Mouse (Mus musculus) cerebellum, postnatal 14 days (tissue): Measurements from ENCODE around the gene Asb10.
"Not testable (repeated sequence)": the region's sequence is repeated elsewhere in the genome, so short reads cannot be mapped to it uniquely, and the experiment has no call there.

Experiments used
- DNase-seq, 2 experiments: peaks; one replicate each; pipeline ENCODE4 v3.0.0; 2021; ENCODE audit warnings: mixed read lengths in 2 of 2

Asb10 gene

DNA sequence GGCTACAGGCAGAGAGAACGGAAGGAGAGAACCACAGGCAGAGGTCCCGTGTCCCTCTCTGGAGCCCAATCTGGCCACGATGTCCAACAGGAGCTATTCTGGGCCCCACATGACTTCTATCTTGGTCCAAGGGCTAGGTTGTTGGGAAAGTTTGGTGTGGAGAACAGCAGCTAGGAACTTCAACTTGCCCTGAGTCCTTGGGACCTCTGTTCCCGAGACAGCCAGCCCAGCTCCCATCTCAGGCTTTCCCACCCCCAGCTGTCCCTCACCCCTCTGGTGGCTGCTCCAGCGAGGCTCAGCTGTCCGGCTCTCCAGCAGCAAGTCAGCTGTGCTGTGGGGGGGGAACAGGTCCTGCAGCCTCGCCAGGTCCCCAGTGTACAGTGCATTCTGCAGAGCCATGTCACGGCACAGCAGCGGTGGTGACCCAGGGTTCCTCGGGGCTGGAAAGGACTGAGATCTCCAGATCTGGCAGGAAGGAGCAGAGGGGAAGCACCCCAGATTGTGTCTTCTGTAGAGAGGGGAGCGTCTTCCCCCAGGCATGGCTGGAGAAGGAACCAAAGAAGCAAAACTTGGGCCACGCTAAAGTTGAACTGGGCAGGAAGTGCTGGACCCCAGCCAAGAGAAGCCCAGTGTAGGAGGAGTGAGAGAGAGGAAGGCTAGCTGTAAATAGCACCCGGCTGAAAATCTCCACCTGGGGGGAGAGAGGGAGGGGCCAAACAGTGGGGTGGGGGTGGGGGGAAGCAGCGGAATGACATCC, at the start of gene Asb10:
Gene Asb10, minus strand, starts transcription at position 592 of the 757 bp plus-strand sequence.
- DNase-seq = peak in 1 of 2 experiments; percentile 40

DNA sequence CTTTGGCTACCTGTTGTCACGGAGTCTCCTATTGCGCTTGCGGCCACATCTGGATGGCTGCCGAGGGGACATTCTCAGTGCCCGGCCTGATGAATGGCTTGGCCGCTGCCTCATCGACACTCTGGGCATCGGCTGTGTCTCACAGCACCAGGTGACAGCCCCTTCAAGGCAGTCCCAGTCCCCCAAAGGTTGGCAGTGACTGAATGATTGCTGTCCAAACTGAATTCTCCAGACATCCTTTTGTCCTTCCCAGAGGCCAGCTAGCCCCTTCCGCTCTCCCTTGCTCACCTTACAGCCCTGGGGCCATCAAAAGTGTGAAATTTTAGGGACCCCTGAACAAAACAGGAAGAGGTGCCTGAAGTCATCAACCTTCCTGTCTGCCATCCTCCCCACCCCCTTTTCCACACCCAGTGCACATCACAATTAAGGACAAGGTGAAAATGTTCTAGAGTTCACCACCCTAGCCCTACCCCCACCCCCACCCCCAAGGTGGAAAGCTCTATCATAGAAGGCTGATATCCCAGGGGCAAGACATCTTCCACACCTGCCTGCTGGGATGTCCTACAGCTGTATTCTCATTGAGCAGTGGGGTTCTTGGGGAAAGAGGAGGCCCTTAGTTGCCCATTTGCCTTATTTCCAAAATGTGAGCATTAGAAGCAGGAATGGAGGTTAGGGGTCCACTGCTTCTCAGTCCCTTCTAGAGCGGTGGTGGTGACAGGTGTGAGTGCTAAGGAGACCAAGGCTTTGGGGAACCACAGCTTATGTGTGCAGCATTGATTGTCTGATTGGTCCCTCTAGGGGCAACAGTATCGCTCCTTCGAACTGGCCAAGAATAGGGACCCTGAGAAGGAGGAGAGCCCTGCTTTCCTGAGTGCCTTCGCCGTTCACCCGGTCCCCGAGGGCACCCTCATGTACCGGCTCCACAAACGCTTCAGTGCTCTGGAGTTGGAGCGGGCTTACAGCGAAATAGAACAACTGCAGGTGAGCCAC, 49.0 kb upstream of the Asb10 start:
- DNase-seq = peak in 1 of 2 experiments; percentile 4

DNA sequence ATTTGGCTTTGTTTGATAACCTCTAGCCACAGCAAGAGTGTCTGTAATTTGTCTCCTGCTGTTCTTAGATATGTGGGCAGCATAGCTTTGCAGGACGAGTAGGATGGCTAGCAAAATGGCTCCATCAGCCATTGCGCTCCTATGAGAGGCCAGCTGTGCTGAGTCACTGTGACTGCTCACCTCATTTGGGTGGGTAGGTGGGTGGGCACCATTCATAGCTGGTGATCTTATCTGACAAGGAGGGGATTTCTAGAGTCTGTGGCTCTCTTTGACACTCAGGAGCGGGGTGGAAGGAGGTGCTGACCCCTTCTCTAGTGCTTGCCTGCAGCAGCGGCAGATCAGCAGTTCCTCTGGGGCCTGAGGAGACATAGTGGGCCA, 46.4 kb upstream of the Asb10 start:
- peak in 1 of 2 experiments; percentile 20 for DNase-seq

- peak; percentile 85 to 86 for DNase-seq
Observed at GRCm38 (mm10) chr5:24586547-24587199, 45.9 kb upstream of the Asb10 start, which contains the start of gene Chpf2. TSS of gene Chpf2 (plus strand) at chr5:24586741.

DNA sequence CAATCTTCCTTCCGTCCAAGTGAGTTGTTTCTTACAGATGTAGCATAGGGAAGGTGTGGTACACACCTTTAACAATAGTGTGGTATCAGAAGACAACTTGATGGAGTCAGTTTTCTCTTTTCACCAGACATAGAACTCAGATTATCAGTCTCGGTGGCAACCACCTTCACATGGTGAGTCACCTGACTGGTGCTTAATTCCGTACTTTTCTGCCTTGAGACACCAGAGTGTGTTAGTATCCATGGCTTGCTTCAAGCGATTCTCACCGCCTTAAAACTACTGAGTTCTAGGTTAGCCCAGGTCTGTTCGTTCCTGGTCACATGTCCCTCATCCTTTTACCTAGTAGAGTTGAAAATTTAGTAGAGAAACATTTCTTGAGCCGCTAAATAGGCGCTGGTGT, 45.3 kb upstream of the Asb10 start:
- no peak for DNase-seq

GRCm38 (mm10) chr5:24578109-24578963, 37.6 kb upstream of the Asb10 start:
- no peak for DNase-seq

GRCm38 (mm10) chr5:24577183-24577929, 36.6 kb upstream of the Asb10 start, which contains the start of gene Abcf2:
TSS of gene Abcf2 (minus strand) at chr5:24577467.
- peak; percentile 100 for DNase-seq

DNA sequence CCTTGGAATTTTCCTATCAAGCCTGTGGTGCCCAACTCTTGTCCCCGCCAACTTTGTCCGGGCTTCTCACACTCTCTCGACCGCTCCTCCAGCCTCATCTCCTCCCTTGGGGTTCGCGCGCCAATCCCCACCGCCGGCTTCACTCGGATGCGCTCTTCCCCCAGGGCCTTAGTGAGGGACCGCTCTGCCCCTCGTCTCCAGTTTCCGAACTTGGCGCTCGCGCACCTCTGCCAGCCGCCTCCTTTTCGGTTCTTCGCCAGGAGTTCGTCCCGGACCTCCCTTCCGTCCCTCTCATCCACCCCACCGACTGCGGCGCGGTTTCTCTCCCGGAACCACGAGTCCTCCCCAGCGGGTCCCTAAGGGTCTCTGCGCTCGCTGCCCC, 36.0 kb upstream of the Asb10 start:
- DNase-seq = no peak

GRCm38 (mm10) chr5:24575948-24576347, 35.2 kb upstream of the Asb10 start:
- DNase-seq = no peak

DNA sequence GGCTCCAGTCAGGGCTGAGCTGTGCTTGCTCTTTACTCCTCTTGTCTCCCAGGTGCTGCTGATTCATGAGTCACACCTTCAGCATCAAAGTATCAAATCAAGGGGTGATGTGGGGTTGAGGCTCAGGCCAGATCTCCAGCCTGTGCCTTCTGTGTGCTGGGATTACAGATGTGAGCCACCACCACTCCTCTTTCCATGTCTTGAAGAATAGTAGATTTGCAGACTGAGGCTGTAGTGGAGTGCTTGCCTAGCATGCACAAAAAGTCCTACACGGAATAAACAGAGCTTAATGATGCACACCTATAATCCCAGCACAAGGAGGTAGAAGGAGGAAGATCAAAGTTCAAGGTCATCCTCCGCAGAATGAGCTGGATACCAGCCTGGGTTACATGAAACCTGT, 15.9 kb upstream of the Asb10 start, which contains the start of gene 4931409K22Rik:
Gene 4931409K22Rik, minus strand, starts transcription at position 101 of the 400 bp plus-strand sequence.
- no peak for DNase-seq

DNA sequence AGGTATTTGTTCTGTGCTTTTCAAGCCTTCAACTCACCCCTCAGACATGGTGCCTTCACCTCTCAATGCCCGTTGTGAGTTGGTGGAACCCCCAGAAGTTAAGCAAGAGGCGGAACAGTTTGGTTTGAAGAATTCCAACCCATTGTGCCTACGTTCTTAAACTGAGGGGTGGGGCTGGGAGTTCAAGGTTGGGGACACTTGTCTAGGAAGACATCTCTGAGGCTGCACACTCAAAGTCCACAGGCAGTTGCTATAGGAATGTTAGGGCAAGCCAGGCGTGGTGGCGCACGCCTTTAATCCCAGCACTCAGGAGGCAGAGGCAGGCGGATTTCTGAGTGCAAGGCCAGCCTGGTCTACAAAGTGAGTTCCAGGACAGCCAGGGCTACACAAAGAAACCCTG, 14.6 kb upstream of the Asb10 start:
- not testable (repeated sequence) for DNase-seq

DNA sequence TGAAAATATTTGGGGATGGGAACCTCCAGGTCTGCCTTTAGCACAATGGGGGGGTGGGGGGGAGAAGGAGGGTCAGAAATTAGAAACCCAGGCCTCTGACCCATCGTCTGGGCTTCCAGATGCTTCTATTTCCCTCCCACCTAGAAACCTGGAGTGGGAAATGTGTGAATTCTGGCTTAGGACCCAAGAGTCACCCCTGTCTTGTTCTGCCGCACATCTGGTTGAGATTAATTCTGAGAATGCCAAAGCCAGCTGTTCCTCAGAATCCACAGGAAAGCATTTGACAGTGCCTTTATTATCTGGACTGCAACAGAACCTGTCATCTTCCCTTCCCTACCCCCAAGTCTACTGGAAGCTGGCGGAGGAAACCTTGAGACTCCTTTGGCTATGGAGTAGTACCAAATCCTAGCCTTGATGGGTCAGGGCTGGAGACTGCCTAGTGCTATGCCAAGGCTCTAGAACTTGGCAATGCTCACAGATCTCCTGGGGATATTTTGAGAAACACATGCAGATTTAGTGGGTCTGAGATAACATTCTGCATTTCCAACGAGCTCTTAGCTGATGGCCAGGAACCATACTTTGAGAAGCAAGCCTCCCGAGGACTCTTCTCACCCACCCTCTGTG, 13.0 kb upstream of the Asb10 start:
- no peak for DNase-seq

DNA sequence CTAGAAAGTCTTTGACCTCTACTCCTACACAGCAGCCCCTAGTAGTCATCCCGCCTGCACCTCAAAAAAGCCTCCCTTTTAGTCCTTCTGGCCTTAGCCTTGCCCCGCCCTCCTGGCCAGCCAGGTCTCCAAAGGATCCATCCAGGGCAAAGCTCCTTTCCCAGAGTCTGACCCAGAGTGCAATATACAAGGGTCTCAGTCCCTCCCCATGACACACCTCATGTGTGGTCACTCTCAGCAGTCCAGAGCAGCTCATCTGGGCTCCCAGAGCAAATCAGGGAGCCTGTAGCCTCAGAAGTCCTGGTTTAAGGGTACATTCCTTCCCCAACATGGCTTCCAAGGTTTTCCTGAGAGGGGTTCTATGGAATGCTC, 10.5 kb upstream of the Asb10 start:
- no peak for DNase-seq

- DNase-seq = peak; percentile 43 to 56
Observed at GRCm38 (mm10) chr5:24550598-24551316, 10.0 kb upstream of the Asb10 start.

GRCm38 (mm10) chr5:24542643-24543042, 1.9 kb upstream of the Asb10 start:
- DNase-seq = no peak

- no peak for DNase-seq
Observed at GRCm38 (mm10) chr5:24541144-24541569, 379 bp upstream of the Asb10 start.

GRCm38 (mm10) chr5:24539571-24540296, 1.0 kb downstream of the Asb10 start:
- no peak for DNase-seq

DNA sequence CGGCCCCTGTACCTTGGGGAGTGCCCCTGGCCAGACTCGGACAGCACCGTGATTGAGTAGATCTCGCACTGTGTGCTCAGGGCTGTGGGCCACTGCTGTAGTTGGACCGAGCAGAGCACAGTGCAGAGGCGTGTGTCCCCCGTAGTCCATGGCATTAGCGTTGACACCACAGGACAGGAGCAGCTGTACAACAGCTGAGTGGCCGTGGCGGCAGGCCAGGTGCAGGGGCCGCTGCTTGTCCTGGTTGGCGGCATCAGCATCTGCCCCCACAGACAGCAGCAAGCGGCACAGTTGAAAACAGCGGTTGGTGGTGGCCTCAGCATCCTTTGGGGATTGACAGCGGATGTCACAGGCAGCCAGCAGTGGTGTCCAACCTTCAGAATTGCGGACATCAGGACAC, 3.2 kb downstream of the Asb10 start:
- peak in 1 of 2 experiments; percentile 20 for DNase-seq

DNA sequence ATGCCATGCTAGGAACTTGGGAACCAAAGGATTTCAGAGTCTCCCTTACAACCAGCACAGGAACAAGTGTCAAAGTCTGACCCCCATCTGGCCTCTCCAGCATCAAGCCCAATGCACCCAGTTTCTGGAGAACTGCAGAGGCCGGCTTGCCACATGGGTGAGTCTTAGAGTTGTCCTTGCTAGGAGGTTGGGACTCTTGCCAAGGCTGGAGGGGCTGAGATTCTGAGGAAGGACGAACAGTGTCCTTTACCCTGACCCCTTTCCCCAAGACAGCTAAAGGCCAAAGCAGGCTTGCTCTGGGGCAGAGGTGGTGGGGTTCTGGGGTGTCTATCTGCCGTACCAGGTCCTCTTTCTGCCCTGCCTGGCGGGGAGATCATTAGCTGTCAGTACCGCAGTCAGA, 4.3 kb downstream of the Asb10 start:
- DNase-seq = no peak
